Mouse (Mus musculus) C2C12 (cell line): ENCODE results near the gene Zfp524. TPM values are rescaled to one million over a fixed set of nuclear protein-coding genes. Genes with fewer than 3 reads are reported as not detected.

Experiments used
- H3K27me3 ChIP-seq: one replicate; pipeline ENCODE4 v1.6.1; 2011; ENCODE audit not compliant: control insufficient read depth, insufficient read depth, insufficient read length
- H3K36me3 ChIP-seq: one replicate; pipeline ENCODE4 v1.6.1; 2011; ENCODE audit not compliant: control insufficient read depth, insufficient read depth
- H3K4me3 ChIP-seq: one replicate; pipeline ENCODE4 v1.5.1; 2011; ENCODE audit warnings: mild to moderate bottlenecking, control low read depth; ENCODE audit not compliant: poor library complexity, insufficient read depth, severe bottlenecking
- H3K79me2 ChIP-seq: one replicate; pipeline ENCODE4 v1.6.1; 2011; ENCODE audit not compliant: control insufficient read depth, insufficient read depth
- H3K79me3 ChIP-seq: one replicate; pipeline ENCODE4 v1.6.1; 2011; ENCODE audit warnings: low read depth, control low read depth
- H3ac ChIP-seq: one replicate; pipeline ENCODE3; 2011; ENCODE audit warnings: low read depth; ENCODE audit not compliant: control insufficient read depth, insufficient read length
- CEBPB ChIP-seq: IDR thresholded peaks from one replicate; pipeline ENCODE4 v1.6.1; 2011; ENCODE audit warnings: low read depth, mild to moderate bottlenecking, control low read depth, moderate library complexity
- CTCF ChIP-seq: IDR thresholded peaks from one replicate; pipeline ENCODE4 v1.5.1; 2011; ENCODE audit not compliant: control insufficient read depth, insufficient read depth, insufficient read length
- FOSL1 ChIP-seq: IDR thresholded peaks from one replicate; pipeline ENCODE4 v1.8.0; 2011; ENCODE audit warnings: mild to moderate bottlenecking, low read length; ENCODE audit not compliant: poor library complexity, insufficient read depth, severe bottlenecking
- MAX ChIP-seq: IDR thresholded peaks from one replicate; pipeline ENCODE4 v1.6.1; 2011; ENCODE audit warnings: mild to moderate bottlenecking, control low read depth
- MYOD1 ChIP-seq: IDR thresholded peaks from one replicate; pipeline ENCODE4 v1.6.1; 2011; ENCODE audit warnings: low read depth; ENCODE audit not compliant: control insufficient read depth, insufficient read length
- MYOG ChIP-seq: IDR thresholded peaks from one replicate; pipeline ENCODE4 v1.6.1; 2011; ENCODE audit not compliant: control insufficient read depth, insufficient read length; ENCODE audit errors: extremely low read depth
- USF1 ChIP-seq: IDR thresholded peaks from one replicate; pipeline ENCODE4 v1.6.1; 2011; ENCODE audit warnings: low read depth, mild to moderate bottlenecking, control low read depth, moderate library complexity
- polyA plus RNA-seq: library from polyadenylated mRNA; unstranded; fragments of >200 nt; fragmentation: generic; extraction: Trizol; gene quantifications from one replicate; pipeline ENCODE4 v1.2.1, GENCODE M21; 2012; ENCODE audit warnings: missing spikeins

Zfp524 gene
- polyA plus RNA-seq, 1 experiment = 12.9 TPM

GRCm38 (mm10) chr7:4975455-4975854, 38.8 kb upstream of the Zfp524 start:
- no peak overlapping the region for H3K4me3 ChIP-seq
- H3K79me3 ChIP-seq = no peaks in the 10 kb centered on the region
- no peak overlapping the region for H3ac ChIP-seq
- no peaks in the 10 kb centered on the region for H3K79me2 ChIP-seq
- peaks cover 4% of the 10 kb centered on the region for H3K27me3 ChIP-seq
- no peak for TF ChIP-seq USF1
- no peak for TF ChIP-seq CEBPB
- TF ChIP-seq FOSL1 = no peak
- no peak for TF ChIP-seq MYOD1
- TF ChIP-seq CTCF = no peak
- TF ChIP-seq MAX = no peak
- H3K36me3 ChIP-seq = no peaks in the 10 kb centered on the region

DNA sequence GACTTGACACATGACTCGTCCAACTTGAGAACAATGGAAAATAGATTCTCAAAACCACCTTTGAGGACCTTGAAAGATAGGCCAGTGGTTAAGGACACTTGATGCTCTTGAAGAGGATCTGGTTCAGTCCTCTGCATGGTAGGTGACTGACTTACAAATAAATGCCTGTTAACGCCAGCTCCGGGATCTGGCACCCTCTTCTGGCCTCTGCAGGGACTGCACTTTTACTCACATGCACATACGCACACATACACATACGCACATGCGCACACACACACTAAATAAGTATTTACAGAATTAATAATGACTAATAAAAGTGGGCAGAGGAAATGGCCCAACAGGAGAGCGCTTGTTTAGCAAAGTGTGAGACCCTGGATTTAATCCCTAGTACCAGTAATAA, 37.4 kb upstream of the Zfp524 start:
- Histone ChIP-seq H3K27me3 (peaks cover 4% of the 10 kb centered on the region), H3ac (no peak overlapping the region), H3K79me2 (no peaks in the 10 kb centered on the region), H3K79me3 (no peaks in the 10 kb centered on the region), H3K4me3 (no peak overlapping the region), H3K36me3 (no peaks in the 10 kb centered on the region)
- TF ChIP-seq CTCF (no peak), MYOD1 (no peak)

GRCm38 (mm10) chr7:4988250-4988649, 26.0 kb upstream of the Zfp524 start:
- H3K36me3 ChIP-seq = no peaks in the 10 kb centered on the region
- H3K27me3 ChIP-seq = peaks cover 17% of the 10 kb centered on the region
- no peak overlapping the region for H3K4me3 ChIP-seq
- H3K79me3 ChIP-seq = no peaks in the 10 kb centered on the region
- no peaks in the 10 kb centered on the region for H3K79me2 ChIP-seq
- no peak for TF ChIP-seq FOSL1
- no peak for TF ChIP-seq MAX
- no peak for TF ChIP-seq CEBPB
- TF ChIP-seq USF1 = no peak
- TF ChIP-seq MYOD1 = no peak
- TF ChIP-seq CTCF = no peak
- H3ac ChIP-seq = no peak overlapping the region

GRCm38 (mm10) chr7:4993347-4993998, 20.7 kb upstream of the Zfp524 start:
- Histone ChIP-seq H3K36me3 (no peaks in the 10 kb centered on the region), H3K4me3 (no peak overlapping the region), H3ac (no peak overlapping the region), H3K79me3 (no peaks in the 10 kb centered on the region), H3K79me2 (peaks cover 6% of the 10 kb centered on the region), H3K27me3 (no peaks in the 10 kb centered on the region)
- TF ChIP-seq CEBPB (no peak), USF1 (no peak), CTCF (no peak), FOSL1 (no peak), MYOD1 (no peak), MAX (no peak), MYOG (no peak)

DNA sequence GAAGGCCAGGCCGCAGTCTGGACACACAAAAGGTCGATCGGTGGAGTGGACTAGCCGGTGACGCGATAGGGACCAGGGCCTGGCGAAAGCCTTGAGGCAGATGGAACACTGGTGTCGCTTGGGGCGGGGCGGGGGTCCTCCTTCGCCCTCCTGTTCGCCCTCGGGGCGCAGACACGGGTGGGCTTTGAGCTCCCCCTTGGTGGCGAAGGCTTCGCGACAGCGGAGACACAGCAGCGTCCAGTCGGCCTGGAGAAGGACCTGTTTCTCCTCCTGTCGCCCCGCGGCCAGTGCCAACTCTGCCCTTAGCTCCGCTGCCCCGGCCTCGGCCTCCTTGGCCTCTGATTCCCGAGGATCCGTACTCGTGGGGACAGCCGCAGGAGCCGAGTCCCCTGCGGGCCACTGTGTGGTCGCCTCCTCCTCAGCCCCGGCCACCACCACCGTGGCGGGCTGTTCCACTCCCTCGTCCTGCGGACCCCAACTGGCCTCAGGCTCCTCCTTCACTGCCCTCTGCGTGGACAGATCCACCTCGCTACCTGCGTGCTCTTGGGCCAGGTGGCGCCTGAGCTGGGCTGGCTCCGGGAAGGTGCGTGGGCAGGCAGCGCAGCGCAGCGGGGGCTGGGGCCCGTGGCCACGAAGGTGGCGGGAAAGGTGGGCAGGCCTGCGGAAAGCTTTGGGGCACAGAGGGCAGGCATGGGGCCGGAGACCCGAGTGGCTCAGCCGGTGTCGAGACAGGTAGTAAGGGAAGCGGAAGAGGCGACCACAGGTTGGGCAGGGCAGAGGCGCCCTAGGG, 20.0 kb upstream of the Zfp524 start:
- Histone ChIP-seq H3K4me3 (no peak overlapping the region), H3ac (no peak overlapping the region)
- TF ChIP-seq FOSL1 = no peak
- TF ChIP-seq MAX = no peak
- TF ChIP-seq CEBPB = no peak
- no peak for TF ChIP-seq MYOG
- no peak for TF ChIP-seq MYOD1

More for the DNA sequence above, 20.0 kb upstream of the Zfp524 start:
- Histone ChIP-seq H3K79me2 (peaks cover 6% of the 10 kb centered on the region), H3K27me3 (no peaks in the 10 kb centered on the region), H3K36me3 (no peaks in the 10 kb centered on the region), H3K79me3 (no peaks in the 10 kb centered on the region)
